Mouse (Mus musculus) brain, embryonic 14.5 days (tissue): Measurements from ENCODE around the gene Pom121l2. TPM values are rescaled to one million over a fixed set of nuclear protein-coding genes. Genes with fewer than 3 reads are reported as not detected.
A peak's percentile ranks its signal among the peaks of the same experiment; 100 is the strongest.

Source experiments
- DNase-seq: peaks from one replicate; pipeline ENCODE4 v3.0.0-alpha.2; 2011; ENCODE audit warnings: low read depth
- CTCF ChIP-seq: fragments of 200-500 bp; IDR thresholded peaks from 2 replicates; pipeline ENCODE4 v1.5.1; 2012; ENCODE audit warnings: inconsistent platforms, mild to moderate bottlenecking, moderate library complexity, borderline replicate concordance; ENCODE audit not compliant: insufficient read depth, insufficient read length; ENCODE audit errors: extremely low read depth
- POLR2A ChIP-seq: fragments of 200-500 bp; IDR thresholded peaks from 2 replicates; pipeline ENCODE4 v1.6.1; 2012; ENCODE audit warnings: mild to moderate bottlenecking, inconsistent platforms, borderline replicate concordance; ENCODE audit not compliant: poor library complexity, insufficient read depth, insufficient read length, severe bottlenecking; ENCODE audit errors: extremely low read depth
- polyA plus RNA-seq: library from polyadenylated mRNA; depleted of rRNA; stranded (reverse); fragments of >200 nt; gene quantifications from 2 replicates; pipeline ENCODE4 v1.2.3, GENCODE M21; 2012; rRNA removed

Gene Pom121l2
- polyA plus RNA-seq, 1 experiment = 0.04 TPM

DNA sequence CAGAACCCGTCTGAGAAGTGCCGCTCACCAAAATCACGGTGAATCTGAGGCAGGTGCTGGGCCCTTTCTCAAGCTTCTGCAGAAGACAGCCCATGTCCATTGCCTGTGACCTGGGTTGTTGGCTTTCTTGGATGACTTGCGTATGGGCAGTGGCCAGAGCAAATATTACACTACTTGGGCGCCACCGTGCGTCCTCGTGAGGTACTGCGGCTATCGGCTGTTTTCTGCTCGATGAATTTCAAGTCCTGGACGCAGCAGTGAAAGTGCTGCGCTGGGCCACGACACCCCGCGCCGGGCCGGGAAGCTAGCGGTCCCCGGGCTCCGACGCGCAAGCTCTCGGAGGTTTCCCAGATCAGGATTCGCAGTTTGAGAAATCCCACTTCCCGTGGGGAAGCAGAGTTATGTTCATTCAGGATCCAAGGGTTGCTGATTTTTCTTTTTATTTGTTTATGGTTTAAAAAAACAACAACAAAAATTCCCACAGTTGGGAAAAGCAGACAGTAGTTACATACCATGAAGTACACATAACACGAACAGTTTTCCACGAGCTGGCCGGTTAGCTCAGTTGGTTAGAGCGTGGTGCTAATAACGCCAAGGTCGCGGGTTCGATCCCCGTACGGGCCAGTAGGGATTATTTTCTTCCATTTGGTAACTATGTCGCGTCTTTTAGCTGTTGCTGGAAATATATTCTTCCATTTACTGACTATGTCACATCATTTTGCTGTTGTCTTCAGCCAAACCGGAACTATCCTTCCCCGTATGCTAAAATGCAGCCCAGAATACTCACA lies 47.9 kb downstream of the Pom121l2 start:
- peak; percentile 95 for DNase-seq
- TF ChIP-seq POLR2A (no peak), CTCF (peak; percentile 94)

GRCm38 (mm10) chr13:22029928-22030327 lies 48.9 kb downstream of the Pom121l2 start:
- DNase-seq = no peak
- TF ChIP-seq POLR2A (no peak), CTCF (no peak)

DNA sequence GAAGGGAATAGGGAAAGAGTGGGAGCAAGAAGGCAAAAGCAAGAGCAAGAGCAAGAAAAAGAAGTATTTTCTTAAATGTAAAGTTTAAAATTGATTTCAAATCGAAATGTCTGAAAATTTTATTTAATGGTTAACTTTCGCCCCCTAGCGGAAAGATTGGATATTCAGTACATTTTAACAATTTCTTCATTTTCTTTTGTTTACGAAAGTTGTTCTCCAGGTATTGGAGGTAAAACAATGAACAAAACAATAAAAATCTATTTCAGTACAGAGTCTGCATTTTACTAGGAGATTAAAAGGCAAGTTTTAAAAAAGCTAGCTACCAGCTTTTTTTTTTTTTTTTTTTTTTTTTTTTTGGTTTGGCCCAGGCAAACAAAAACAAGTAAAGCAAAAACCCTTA lies 49.5 kb downstream of the Pom121l2 start:
- DNase-seq = peak; percentile 72
- peak; percentile 34; the same call in 1 of the 2 replicates for TF ChIP-seq CTCF
- no peak for TF ChIP-seq POLR2A

DNA sequence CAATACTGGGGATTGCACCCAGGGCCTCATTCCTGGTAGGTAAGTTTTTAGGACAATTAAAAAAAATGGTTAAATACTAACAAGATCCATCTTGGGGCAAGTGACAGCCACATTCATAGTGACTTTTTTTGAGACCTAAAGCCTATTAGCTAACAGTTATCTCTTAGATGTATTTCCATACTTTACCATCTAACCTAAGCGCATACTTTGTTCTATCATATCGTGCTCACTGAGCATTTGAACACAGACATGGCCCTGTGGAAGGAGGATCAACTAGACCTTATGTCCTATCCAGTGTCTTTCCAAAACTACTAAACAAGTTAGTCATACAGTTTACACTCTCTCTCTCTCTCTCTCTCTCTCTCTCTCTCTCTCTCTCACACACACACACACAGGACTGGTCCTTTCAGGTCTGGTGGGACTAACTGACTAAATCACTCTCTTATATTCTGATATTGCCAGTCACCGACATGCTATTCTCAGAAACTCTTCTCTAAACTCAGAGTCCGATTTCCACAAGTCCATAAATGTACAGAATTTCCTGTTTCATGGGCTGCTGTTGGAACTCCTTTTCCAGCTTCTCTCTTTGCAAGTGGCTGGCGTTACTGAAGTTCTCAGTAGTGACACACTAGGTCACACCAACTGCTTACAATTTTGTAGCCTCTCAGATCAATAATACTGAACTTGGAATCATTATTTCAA lies 52.9 kb downstream of the Pom121l2 start:
- no peak for DNase-seq
- TF ChIP-seq CTCF (no peak), POLR2A (no peak)

- DNase-seq = peak; percentile 60
- TF ChIP-seq POLR2A = no peak
- TF ChIP-seq CTCF = no peak
Observed at GRCm38 (mm10) chr13:22034443-22035266, 53.7 kb downstream of the Pom121l2 start.

DNA sequence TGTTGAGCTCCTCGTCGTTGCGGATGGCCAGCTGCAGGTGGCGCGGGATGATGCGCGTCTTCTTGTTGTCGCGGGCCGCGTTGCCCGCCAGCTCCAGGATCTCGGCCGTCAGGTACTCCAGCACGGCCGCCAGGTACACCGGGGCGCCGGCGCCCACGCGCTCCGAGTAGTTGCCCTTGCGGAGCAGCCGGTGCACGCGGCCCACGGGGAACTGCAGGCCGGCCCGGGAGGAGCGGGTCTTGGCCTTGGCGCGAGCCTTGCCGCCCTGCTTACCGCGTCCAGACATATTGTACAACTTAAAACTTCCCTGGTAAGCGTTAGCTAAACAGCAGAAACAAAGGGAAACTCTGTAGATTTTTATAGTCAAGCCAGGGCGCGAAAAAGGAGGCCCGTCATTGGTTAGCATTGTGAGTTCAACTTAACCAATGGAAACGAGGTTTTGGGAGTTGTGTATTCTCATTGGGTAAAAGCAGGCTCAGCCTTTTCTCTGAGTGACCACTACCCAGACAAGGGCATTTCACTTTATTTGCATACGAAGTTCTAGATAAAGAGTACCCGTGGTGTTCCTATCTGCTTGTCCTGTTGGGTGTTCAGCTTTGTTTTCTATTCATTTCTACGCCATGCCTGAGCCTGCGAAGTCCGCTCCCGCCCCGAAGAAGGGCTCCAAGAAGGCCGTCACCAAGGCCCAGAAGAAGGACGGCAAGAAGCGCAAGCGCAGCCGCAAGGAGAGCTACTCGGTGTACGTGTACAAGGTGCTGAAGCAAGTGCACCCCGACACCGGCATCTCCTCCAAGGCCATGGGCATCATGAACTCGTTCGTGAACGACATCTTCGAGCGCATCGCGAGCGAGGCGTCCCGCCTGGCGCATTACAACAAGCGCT lies 54.5 kb downstream of the Pom121l2 start, which contains the start of the genes Hist1h2ah and Hist1h2bk:
Hist1h2ah (minus strand) TSS at position 302 of the 882 bp plus-strand sequence.
Hist1h2bk (plus strand) TSS at position 604 of the 882 bp plus-strand sequence.
- DNase-seq = peak; percentile 99

GRCm38 (mm10) chr13:22036149-22036956 lies 55.4 kb downstream of the Pom121l2 start:
- peak; percentile 59 for DNase-seq
- no peak for TF ChIP-seq CTCF
- no peak for TF ChIP-seq POLR2A

- DNase-seq = no peak
- no peak for TF ChIP-seq POLR2A
- TF ChIP-seq CTCF = no peak
Observed at GRCm38 (mm10) chr13:22036986-22037385, 56.0 kb downstream of the Pom121l2 start.

- DNase-seq = no peak
- TF ChIP-seq CTCF = no peak
- no peak for TF ChIP-seq POLR2A
Observed at GRCm38 (mm10) chr13:22037415-22037814, 56.4 kb downstream of the Pom121l2 start.

Other genes with a start within 250 kb of the Pom121l2 start
- gene Hist1h4j, start 246.1 kb upstream of the Pom121l2 start, polyA plus RNA-seq = 17.8 and 19.9 TPM in 2 replicates
- 20.2 and 29.6 TPM in 2 replicates for gene Hist1h4k, start 230.7 kb upstream of the Pom121l2 start, polyA plus RNA-seq
- gene Hist1h2ak, start 227.4 kb upstream of the Pom121l2 start, polyA plus RNA-seq = 21.4 and 26.4 TPM in 2 replicates
- 13.5 and 30.8 TPM in 2 replicates for gene Hist1h2bn, start 227.1 kb upstream of the Pom121l2 start, polyA plus RNA-seq
- 4.3 and 4.5 TPM in 2 replicates for gene Hist1h1b, start 200.6 kb upstream of the Pom121l2 start, polyA plus RNA-seq
- gene Hist1h3i, start 197.8 kb upstream of the Pom121l2 start, polyA plus RNA-seq = 35.6 and 40.1 TPM in 2 replicates
- 8.8 and 12.7 TPM in 2 replicates for gene Hist1h2an, start 194.0 kb upstream of the Pom121l2 start, polyA plus RNA-seq
- 2.5 TPM in 2 replicates for gene Hist1h2bp, start 193.7 kb upstream of the Pom121l2 start, polyA plus RNA-seq
- gene Hist1h2bq, start 171.0 kb upstream of the Pom121l2 start, polyA plus RNA-seq = 12.6 and 16.3 TPM in 2 replicates
- not detected in 2 replicates for gene Hist1h2ao, start 170.7 kb upstream of the Pom121l2 start, polyA plus RNA-seq
- gene Hist1h4m, start 169.4 kb upstream of the Pom121l2 start, polyA plus RNA-seq = not detected in 2 replicates
- 25.9 and 58.6 TPM in 2 replicates for gene Hist1h4n, start 149.0 kb upstream of the Pom121l2 start, polyA plus RNA-seq
- 71.3 and 78.4 TPM in 2 replicates for gene Hist1h2ap, start 147.7 kb upstream of the Pom121l2 start, polyA plus RNA-seq
- 5.6 and 6.6 TPM in 2 replicates for gene Hist1h2br, start 147.5 kb upstream of the Pom121l2 start, polyA plus RNA-seq
- gene Zfp184, start 36.1 kb upstream of the Pom121l2 start, polyA plus RNA-seq = 14.5 and 14.9 TPM in 2 replicates
- 0.08 and 0.21 TPM in 2 replicates for gene Prss16, start 28.5 kb downstream of the Pom121l2 start, polyA plus RNA-seq
- 8.8 and 13.4 TPM in 2 replicates for gene Hist1h2ah, start 54.4 kb downstream of the Pom121l2 start, polyA plus RNA-seq
- gene Hist1h2bk, start 54.7 kb downstream of the Pom121l2 start, polyA plus RNA-seq = 20.9 and 21.3 TPM in 2 replicates
- gene Hist1h4i, start 60.2 kb downstream of the Pom121l2 start, polyA plus RNA-seq = 20.0 and 40.1 TPM in 2 replicates
- 32.1 and 55.3 TPM in 2 replicates for gene Hist1h2ag, start 61.8 kb downstream of the Pom121l2 start, polyA plus RNA-seq
- gene Hist1h2bj, start 62.0 kb downstream of the Pom121l2 start, polyA plus RNA-seq = 20.2 and 23.7 TPM in 2 replicates
- not detected in 2 replicates for gene Vmn1r188, start 103.2 kb downstream of the Pom121l2 start, polyA plus RNA-seq
- not detected in 2 replicates for gene Vmn1r189, start 124.6 kb downstream of the Pom121l2 start, polyA plus RNA-seq
- not detected in 2 replicates for gene Vmn1r191, start 202.8 kb downstream of the Pom121l2 start, polyA plus RNA-seq
- not detected in 2 replicates for gene Vmn1r192, start 209.9 kb downstream of the Pom121l2 start, polyA plus RNA-seq
- gene Vmn1r193, start 242.0 kb downstream of the Pom121l2 start, polyA plus RNA-seq = not detected in 2 replicates